Mouse (Mus musculus): ENCODE results near the gene Fkbp2.

DNA sequence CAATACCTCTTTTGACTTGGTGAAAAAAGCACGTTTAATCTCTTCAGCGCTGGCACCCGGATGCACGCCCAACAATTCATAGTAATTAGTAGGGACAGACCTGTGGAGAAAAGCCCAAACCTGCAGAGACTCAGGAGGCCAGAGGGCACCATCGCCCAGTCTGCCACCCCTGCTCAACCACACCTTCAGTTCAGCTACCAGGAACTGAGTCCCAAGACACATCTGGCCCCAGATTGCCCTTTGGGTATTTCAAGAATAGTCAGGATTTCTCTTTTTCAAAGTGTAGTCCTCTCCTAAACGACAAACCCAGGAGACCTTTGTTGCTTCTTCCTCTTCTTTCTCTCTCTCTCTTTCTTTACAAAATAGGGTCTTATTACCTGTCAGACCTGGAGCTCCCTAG lies 10.4 kb upstream of the Fkbp2 start:
- TF ChIP-seq CTCF (conservative IDR thresholded peaks at IDR 0.05 in 1 of 2, IDR thresholded peaks at IDR 0.05 in 1 of 2; ENCODE audit: low read depth in 2 of 2, low read length in 2 of 2) (no peak), EP300 (IDR thresholded peaks at IDR 0.05; ENCODE audit: low read length) (no peak), ZMIZ1 (IDR thresholded peaks at IDR 0.05; ENCODE audit: low read depth, low read length) (no peak), TCF12 (IDR thresholded peaks at IDR 0.05; ENCODE audit: low read depth, low read length) (no peak), BHLHE40 (IDR thresholded peaks at IDR 0.05; ENCODE audit: low read depth, low read length) (no peak), POLR2A (IDR thresholded peaks at IDR 0.05; ENCODE audit: low read depth, low read length) (no peak), NRF1 (IDR thresholded peaks at IDR 0.05; ENCODE audit: low read depth, low read length) (no peak), ZNF384 (IDR thresholded peaks at IDR 0.05; ENCODE audit: low read depth, low read length) (no peak), HCFC1 (IDR thresholded peaks at IDR 0.05; ENCODE audit: low read depth, low read length) (no peak), SIN3A (IDR thresholded peaks at IDR 0.05; ENCODE audit: low read length) (no peak), CHD1 (IDR thresholded peaks at IDR 0.05; ENCODE audit: low read depth, low read length) (no peak), MEF2A (IDR thresholded peaks at IDR 0.05; ENCODE audit: borderline replicate concordance, low read depth, low read length) (no peak)

All from CH12.LX (cell line).